Mouse (Mus musculus): ENCODE measurements at regions not wholly inside any gene's neighbourhood (a gene's known extent, or its start where the extent isn't known, plus 50 kb on each side); places are given as distances from the start of the nearest gene placed in this dataset.
A peak's percentile ranks its signal among the peaks of the same experiment; 100 is the strongest.

DNA sequence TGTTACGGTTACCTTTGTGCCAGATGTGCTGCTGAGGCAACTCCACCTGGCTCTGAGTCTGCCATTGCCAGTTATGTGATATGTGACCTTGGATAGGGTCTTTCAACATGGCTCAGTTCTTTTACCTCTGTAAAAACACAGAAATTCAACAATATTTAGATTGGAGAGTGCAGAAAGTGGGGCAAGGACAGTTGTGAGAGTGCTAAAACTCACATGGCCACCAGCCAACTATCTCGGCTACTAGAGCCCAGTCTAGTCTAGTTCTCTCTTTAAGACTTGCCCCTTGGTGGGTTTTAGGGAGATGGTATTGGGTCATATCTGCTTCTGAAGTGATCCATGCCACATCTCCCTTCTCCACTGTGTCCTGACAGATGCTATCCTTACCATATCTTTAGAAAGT is 233.0 kb downstream of the Phf14 start:
- Histone ChIP-seq H3K9ac (replicated peaks; ENCODE audit: low read depth, low read length) (no peak overlapping the region), H3K27me3 (ENCODE audit: control insufficient read depth, insufficient read depth, low read length) (no peaks in the 10 kb centered on the region), H3K4me1 (ENCODE audit: control insufficient read depth, insufficient read depth, low read length) (peaks cover 2% of the 10 kb centered on the region; the same call in 1 of the 2 replicates), H3K4me2 (replicated peaks; ENCODE audit: low read depth, low read length) (no peak overlapping the region), H3K36me3 (ENCODE audit: control insufficient read depth, insufficient read depth, low read length) (no peaks in the 10 kb centered on the region), H3K27ac (ENCODE audit: low read length) (no peak overlapping the region), H3K9me3 (ENCODE audit: control insufficient read depth, low read depth, low read length) (no peaks in the 10 kb centered on the region), H3K4me3 (ENCODE audit: low read depth, low read length) (no peak overlapping the region)
- 75% methylated on average over 2 of the region's 2 CpGs for WGBS
- no peak for ATAC-seq (ENCODE audit: insufficient number of reproducible peaks, insufficient read depth, low FRiP score, low read depth)

DNA sequence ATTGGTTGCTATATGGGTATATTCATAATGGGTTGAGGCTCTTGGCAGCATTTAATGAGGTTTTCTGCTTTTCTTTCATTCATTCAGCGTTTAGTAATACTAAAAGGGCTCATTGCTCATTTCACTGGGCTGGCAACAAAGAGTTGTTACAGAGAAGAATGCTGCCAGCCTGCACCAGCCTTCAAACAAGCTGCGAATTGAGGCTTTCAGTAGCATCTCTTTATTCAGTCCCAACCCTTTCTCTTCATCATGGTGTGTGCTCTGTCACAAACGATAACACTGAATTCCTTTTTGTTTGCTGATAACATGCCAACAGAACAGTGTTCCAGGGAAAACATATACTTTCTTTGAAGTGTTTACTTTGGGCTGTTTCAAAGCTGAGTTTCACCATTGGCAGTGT is 237.6 kb downstream of the Phf14 start:
- WGBS: 66% methylated on average over 3 of the region's 3 CpGs
- Histone ChIP-seq H3K27ac (ENCODE audit: low read length) (no peak overlapping the region), H3K4me2 (replicated peaks; ENCODE audit: low read depth, low read length) (no peak overlapping the region), H3K9ac (replicated peaks; ENCODE audit: low read depth, low read length) (no peak overlapping the region), H3K36me3 (ENCODE audit: control insufficient read depth, insufficient read depth, low read length) (no peaks in the 10 kb centered on the region), H3K4me3 (ENCODE audit: low read depth, low read length) (no peak overlapping the region), H3K27me3 (ENCODE audit: control insufficient read depth, insufficient read depth, low read length) (no peaks in the 10 kb centered on the region), H3K4me1 (ENCODE audit: control insufficient read depth, insufficient read depth, low read length) (peaks cover 2% of the 10 kb centered on the region; the same call in 1 of the 2 replicates), H3K9me3 (ENCODE audit: control insufficient read depth, low read depth, low read length) (no peaks in the 10 kb centered on the region)
- ATAC-seq (ENCODE audit: insufficient number of reproducible peaks, insufficient read depth, low FRiP score, low read depth): no peak

DNA sequence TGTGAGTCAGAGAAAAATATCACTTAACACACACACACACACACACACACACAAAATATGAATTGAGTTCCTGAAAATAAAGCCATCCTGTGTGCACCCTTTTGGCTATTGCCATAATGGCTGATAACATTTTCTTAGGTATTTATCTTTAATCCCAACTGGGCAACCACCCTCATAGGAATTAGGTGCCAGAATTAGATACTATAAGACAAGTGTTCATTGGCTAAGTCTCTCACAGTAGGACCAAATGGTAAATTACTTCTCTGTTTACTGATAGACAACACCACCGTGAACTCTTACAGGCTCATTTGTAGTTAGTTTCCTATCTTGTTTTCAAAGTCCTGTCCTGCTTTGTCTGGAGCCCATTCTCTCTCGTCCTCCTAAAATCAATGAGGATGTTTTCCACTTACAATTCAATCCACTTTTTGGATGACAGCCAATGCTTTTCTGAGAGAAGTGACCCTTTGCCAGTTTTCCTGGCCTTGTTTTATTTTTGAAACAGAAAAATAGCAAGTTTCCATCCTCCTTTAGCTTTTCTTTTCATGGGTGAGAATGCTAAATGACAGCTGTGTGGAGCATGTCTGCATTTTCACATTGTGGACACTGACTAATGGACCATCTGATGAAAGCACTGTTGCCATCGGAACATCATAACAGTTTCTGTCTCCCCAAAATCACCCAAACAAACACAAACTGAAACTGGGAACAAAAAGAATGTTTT is 243.2 kb downstream of the Phf14 start:
- Histone ChIP-seq H3K4me3 (ENCODE audit: low read depth, low read length) (no peak overlapping the region), H3K9ac (replicated peaks; ENCODE audit: low read depth, low read length) (no peak overlapping the region), H3K4me2 (replicated peaks; ENCODE audit: low read depth, low read length) (no peak overlapping the region), H3K27me3 (ENCODE audit: control insufficient read depth, insufficient read depth, low read length) (no peaks in the 10 kb centered on the region), H3K36me3 (ENCODE audit: control insufficient read depth, insufficient read depth, low read length) (no peaks in the 10 kb centered on the region), H3K4me1 (ENCODE audit: control insufficient read depth, insufficient read depth, low read length) (no peaks in the 10 kb centered on the region), H3K27ac (ENCODE audit: low read length) (no peak overlapping the region), H3K9me3 (ENCODE audit: control insufficient read depth, low read depth, low read length) (no peaks in the 10 kb centered on the region)
- ATAC-seq (ENCODE audit: insufficient number of reproducible peaks, insufficient read depth, low FRiP score, low read depth): no peak
- WGBS: 44% methylated on average over 3 of the region's 3 CpGs

DNA sequence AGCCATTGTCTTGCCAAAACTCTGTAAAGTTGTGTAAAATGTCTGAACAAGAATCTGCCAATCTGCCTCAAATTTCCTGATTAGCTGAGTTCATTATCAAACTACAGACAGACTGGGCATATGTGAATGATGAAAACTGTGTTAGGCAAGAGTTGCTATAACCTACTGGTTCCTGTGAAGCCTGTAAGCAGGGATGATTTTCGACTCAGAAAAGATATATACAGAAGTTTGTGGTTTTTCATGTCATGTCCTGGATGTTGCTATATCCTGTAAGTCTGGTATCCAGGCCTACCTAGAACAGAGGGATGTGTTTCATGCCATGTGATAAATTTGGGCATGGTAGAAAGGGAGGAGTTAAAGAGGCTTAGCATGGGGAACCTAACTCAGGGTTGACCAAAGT is 256.4 kb downstream of the Phf14 start:
- H3K27ac ChIP-seq (ENCODE audit: low read length): no peak overlapping the region
- no peak overlapping the region for H3K4me3 ChIP-seq (ENCODE audit: low read depth, low read length)
- WGBS: 85% methylated on average over 1 of the region's 1 CpGs
- H3K27me3 ChIP-seq (ENCODE audit: control insufficient read depth, insufficient read depth, low read length): no peaks in the 10 kb centered on the region
- no peak overlapping the region for H3K4me2 ChIP-seq (replicated peaks; ENCODE audit: low read depth, low read length)
- H3K9ac ChIP-seq (replicated peaks; ENCODE audit: low read depth, low read length): no peak overlapping the region
- no peaks in the 10 kb centered on the region for H3K36me3 ChIP-seq (ENCODE audit: control insufficient read depth, insufficient read depth, low read length)
- H3K4me1 ChIP-seq (ENCODE audit: control insufficient read depth, insufficient read depth, low read length): no peaks in the 10 kb centered on the region
- no peaks in the 10 kb centered on the region for H3K9me3 ChIP-seq (ENCODE audit: control insufficient read depth, low read depth, low read length)
- no peak for ATAC-seq (ENCODE audit: insufficient number of reproducible peaks, insufficient read depth, low FRiP score, low read depth)

DNA sequence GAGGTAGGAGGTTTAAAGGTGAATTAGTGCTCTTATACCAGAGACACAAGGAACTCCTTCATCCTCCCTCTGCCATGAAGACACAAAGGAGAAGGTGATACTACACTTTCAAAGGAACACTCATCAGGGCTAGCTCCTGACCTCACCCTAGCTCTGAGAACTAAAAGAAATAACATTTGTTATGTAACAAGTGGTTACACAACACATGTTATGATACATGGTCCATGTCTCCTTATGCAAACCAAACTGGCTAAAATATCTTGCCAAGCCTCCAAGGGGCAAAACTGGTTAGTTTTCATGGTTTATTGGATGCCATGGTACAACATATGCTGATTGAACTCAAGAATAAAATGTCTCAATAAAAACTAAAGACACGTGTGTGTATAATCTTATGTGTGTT is 260.9 kb downstream of the Phf14 start:
- Histone ChIP-seq H3K36me3 (ENCODE audit: control insufficient read depth, insufficient read depth, low read length) (no peaks in the 10 kb centered on the region), H3K27me3 (ENCODE audit: control insufficient read depth, insufficient read depth, low read length) (no peaks in the 10 kb centered on the region), H3K9me3 (ENCODE audit: control insufficient read depth, low read depth, low read length) (no peaks in the 10 kb centered on the region), H3K9ac (replicated peaks; ENCODE audit: low read depth, low read length) (no peak overlapping the region), H3K4me3 (ENCODE audit: low read depth, low read length) (no peak overlapping the region), H3K4me2 (replicated peaks; ENCODE audit: low read depth, low read length) (no peak overlapping the region), H3K27ac (ENCODE audit: low read length) (no peak overlapping the region), H3K4me1 (ENCODE audit: control insufficient read depth, insufficient read depth, low read length) (no peaks in the 10 kb centered on the region)
- no peak for ATAC-seq (ENCODE audit: insufficient number of reproducible peaks, insufficient read depth, low FRiP score, low read depth)
- 69% methylated on average over 1 of the region's 1 CpGs for WGBS

DNA sequence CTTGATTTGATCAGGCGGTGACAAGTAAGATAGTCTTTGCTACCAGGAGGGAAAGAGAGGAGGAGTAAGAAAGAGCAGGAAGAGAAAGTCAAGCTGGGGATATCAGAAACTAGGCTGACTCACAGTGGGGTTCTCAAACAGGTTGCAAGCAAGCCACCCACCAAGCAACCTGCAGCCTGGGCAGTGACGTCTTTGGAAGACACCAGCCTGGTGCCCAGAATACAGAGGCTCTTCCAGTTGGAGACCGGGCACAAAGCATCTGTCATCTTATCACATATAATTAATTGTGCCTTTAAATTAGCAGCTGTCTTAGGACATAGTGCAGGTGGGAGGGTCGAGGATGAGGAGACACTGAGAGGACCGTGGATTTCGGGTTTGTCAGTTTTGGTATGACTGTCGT is 261.8 kb downstream of the Phf14 start:
- ATAC-seq (ENCODE audit: insufficient number of reproducible peaks, insufficient read depth, low FRiP score, low read depth): no peak
- H3K4me3 ChIP-seq (ENCODE audit: low read depth, low read length): no peak overlapping the region

DNA sequence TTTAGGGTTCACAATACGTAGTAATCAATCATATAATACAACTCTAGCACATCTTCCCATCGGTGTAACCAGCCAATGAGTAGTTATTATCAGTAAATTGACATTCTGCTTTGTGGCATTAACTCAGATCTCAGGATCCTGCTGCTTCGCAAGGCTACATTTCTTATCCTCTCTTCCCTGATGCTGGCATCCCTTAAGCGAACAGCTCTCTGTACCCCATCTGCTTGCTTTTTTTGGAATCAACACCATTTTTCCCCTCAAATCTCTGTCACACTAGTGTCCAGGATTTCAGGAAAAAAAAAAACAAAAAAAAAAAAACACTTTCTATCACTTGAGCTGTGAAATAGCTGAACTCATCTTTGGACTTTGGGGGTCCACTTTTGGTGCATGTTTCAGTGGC is 263.1 kb downstream of the Phf14 start:
- H3K27ac ChIP-seq (ENCODE audit: low read length): peak overlapping the region; percentile 56; the same call in 1 of the 2 replicates

More for the DNA sequence above, 261.8 kb downstream of the Phf14 start:
- Histone ChIP-seq H3K9me3 (ENCODE audit: control insufficient read depth, low read depth, low read length) (no peaks in the 10 kb centered on the region), H3K4me1 (ENCODE audit: control insufficient read depth, insufficient read depth, low read length) (no peaks in the 10 kb centered on the region), H3K4me2 (replicated peaks; ENCODE audit: low read depth, low read length) (no peak overlapping the region), H3K9ac (replicated peaks; ENCODE audit: low read depth, low read length) (no peak overlapping the region), H3K36me3 (ENCODE audit: control insufficient read depth, insufficient read depth, low read length) (no peaks in the 10 kb centered on the region), H3K27ac (ENCODE audit: low read length) (no peak overlapping the region), H3K27me3 (ENCODE audit: control insufficient read depth, insufficient read depth, low read length) (no peaks in the 10 kb centered on the region)
- 64% methylated on average over 7 of the region's 7 CpGs for WGBS

DNA sequence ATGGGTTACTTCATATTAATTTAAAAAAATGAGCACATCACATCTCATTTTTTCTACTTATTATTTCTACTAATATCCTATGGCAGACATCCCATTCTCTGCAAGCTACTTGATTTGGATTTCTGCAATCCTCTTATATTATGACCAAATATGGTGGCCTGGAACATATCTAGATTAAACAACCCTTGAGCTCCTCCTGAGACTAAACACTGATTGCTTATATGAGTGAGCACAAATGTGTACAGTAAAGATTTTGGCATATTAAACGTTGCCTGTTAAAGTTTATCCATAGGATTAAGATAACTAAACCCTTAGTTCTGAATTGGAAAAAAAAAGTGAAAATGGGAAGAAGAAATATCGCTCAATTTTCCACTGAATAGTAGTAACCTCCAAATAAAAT is 263.6 kb downstream of the Phf14 start:
- H3K9me3 ChIP-seq (ENCODE audit: control insufficient read depth, low read depth, low read length): no peaks in the 10 kb centered on the region
- no peak overlapping the region for H3K4me3 ChIP-seq (ENCODE audit: low read depth, low read length)
- H3K27me3 ChIP-seq (ENCODE audit: control insufficient read depth, insufficient read depth, low read length): no peaks in the 10 kb centered on the region
- no peak overlapping the region for H3K27ac ChIP-seq (ENCODE audit: low read length)
- no peaks in the 10 kb centered on the region for H3K4me1 ChIP-seq (ENCODE audit: control insufficient read depth, insufficient read depth, low read length)
- WGBS: 38% methylated on average over 2 of the region's 2 CpGs
- H3K9ac ChIP-seq (replicated peaks; ENCODE audit: low read depth, low read length): no peak overlapping the region
- H3K36me3 ChIP-seq (ENCODE audit: control insufficient read depth, insufficient read depth, low read length): no peaks in the 10 kb centered on the region
- ATAC-seq (ENCODE audit: insufficient number of reproducible peaks, insufficient read depth, low FRiP score, low read depth): peak; percentile 63; the same call in 1 of the 2 replicates
- no peak overlapping the region for H3K4me2 ChIP-seq (replicated peaks; ENCODE audit: low read depth, low read length)

More for the DNA sequence above, 263.1 kb downstream of the Phf14 start:
- H3K9me3 ChIP-seq (ENCODE audit: control insufficient read depth, low read depth, low read length): no peaks in the 10 kb centered on the region
- 83% methylated on average over 4 of the region's 4 CpGs for WGBS
- no peak overlapping the region for H3K9ac ChIP-seq (replicated peaks; ENCODE audit: low read depth, low read length)
- no peaks in the 10 kb centered on the region for H3K36me3 ChIP-seq (ENCODE audit: control insufficient read depth, insufficient read depth, low read length)
- no peaks in the 10 kb centered on the region for H3K27me3 ChIP-seq (ENCODE audit: control insufficient read depth, insufficient read depth, low read length)
- H3K4me1 ChIP-seq (ENCODE audit: control insufficient read depth, insufficient read depth, low read length): no peaks in the 10 kb centered on the region
- no peak overlapping the region for H3K4me3 ChIP-seq (ENCODE audit: low read depth, low read length)
- no peak overlapping the region for H3K4me2 ChIP-seq (replicated peaks; ENCODE audit: low read depth, low read length)
- ATAC-seq (ENCODE audit: insufficient number of reproducible peaks, insufficient read depth, low FRiP score, low read depth): no peak

DNA sequence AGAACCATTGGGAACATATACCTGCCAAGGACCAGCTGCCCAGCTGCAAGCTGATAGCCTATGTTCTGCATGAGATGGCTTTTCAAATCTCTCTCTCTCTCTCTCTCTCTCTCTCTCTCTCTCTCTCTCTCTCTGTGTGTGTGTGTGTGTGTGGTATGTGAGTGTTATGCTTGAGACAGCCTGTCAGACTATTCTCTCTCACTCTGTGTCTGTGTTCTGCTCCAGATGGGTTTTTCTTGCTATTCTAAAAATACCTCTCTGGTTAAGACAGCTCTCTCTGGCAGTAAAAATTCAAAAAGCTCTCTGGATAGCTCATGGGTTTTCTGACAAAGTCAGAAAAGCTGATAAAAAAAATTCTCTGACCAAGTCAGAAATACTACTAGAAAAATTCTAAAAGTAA is 270.4 kb downstream of the Phf14 start:
- no peak for ATAC-seq (ENCODE audit: insufficient number of reproducible peaks, insufficient read depth, low FRiP score, low read depth)
- Histone ChIP-seq H3K27ac (ENCODE audit: low read length) (no peak overlapping the region), H3K27me3 (ENCODE audit: control insufficient read depth, insufficient read depth, low read length) (no peaks in the 10 kb centered on the region), H3K36me3 (ENCODE audit: control insufficient read depth, insufficient read depth, low read length) (no peaks in the 10 kb centered on the region), H3K4me2 (replicated peaks; ENCODE audit: low read depth, low read length) (no peak overlapping the region), H3K9ac (replicated peaks; ENCODE audit: low read depth, low read length) (no peak overlapping the region), H3K4me1 (ENCODE audit: control insufficient read depth, insufficient read depth, low read length) (no peaks in the 10 kb centered on the region), H3K9me3 (ENCODE audit: control insufficient read depth, low read depth, low read length) (no peaks in the 10 kb centered on the region), H3K4me3 (ENCODE audit: low read depth, low read length) (no peak overlapping the region)

Data from stomach, embryonic 14.5 days (tissue).